Mouse (Mus musculus) testis, postnatal 14 days (tissue): Measurements from ENCODE around the gene Myom3.

Source experiments
- DNase-seq: peaks from one replicate; pipeline ENCODE4 v3.0.0; 2021; ENCODE audit warnings: low spot score

Gene Myom3

DNA sequence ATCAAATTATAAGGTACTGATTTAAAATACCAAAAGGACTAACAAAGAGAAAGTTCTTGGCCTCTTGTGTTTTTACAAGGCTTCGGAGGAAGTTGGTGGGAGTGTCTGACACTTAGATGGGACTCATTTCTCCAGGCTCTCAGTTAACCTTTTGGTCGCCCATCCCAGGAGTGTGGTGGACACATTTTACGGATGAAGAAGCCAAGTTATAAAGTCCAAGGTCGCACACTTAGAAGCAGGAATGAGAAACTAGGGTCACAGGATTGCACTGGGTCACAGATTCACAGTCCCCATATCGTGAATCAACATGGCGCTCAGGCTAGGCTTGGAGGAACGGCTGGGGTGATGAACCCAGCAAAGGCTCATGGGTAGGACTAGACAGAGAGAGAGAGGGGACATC is 2.1 kb downstream of the Myom3 start:
- no peak for DNase-seq

DNA sequence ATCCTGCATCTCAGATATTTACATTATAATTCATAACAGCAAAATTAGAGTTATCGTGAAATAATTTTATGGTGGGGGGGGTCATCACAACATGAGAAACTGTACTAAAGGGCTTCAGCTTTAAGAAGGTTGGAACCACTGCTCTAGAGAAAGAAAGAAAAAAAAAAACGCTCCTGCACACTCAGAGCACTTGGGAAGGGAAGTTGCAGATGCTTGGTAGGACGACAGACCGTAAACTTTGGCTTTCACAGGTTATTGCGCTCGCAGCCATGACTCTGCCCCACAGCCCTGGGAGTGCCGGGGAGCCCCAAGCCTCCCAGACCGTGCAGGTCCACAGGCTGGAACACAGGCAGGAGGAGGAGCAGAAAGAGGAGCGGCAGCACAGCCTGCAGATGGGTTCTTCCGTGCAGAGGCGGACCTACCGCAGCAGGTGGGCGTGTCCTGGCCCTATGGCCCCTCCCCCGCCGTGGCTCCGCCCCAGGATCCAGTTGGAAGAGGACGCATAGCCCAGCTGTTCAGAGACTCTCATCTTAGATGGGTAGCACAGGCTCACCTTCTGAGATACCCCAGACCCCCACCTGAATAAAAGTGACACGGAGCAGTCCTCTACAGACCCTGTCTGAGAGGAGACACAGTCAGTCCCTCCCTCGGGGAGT is 2.9 kb downstream of the Myom3 start:
- DNase-seq: peak; percentile 68

DNA sequence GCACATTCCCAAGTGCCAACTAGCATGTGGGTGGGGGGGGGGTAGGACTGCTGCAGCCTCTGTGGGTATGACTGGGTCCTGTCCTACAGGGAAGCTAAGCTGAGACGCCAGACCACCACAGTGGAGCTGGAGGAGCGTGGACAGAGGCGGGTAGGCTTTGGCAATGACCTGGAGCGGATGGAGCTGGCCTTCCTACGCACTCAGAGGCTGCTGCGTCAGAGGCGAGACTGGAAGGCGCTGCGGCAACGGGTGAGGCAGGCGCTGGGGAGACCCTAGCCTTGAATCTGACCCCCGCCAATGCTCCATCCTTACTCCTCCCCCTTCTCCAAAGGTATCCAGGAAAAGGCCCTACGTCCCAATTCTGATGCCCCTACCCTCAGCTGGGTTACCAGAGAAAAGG is 5.2 kb downstream of the Myom3 start:
- DNase-seq: no peak

DNA sequence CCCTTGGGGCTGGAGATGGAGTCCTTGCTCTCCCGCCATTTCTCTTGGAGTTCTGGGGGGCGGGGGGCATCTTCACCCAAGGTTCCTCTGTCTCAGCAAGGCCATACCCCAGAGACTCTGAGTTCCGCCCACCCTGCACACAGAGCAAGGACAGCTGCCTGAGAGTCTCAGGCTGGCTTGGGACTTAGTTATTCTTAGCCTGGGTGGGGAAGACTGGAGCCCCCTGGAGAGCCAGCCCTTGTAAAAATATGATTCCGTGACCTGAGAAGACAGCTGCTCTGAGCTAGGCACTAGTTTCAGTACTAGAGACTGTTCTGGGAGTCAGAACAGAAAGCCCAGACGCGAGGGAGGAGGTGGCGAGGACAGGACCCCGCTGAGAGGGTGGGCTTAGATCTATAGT is 6.2 kb downstream of the Myom3 start:
- DNase-seq: no peak

DNA sequence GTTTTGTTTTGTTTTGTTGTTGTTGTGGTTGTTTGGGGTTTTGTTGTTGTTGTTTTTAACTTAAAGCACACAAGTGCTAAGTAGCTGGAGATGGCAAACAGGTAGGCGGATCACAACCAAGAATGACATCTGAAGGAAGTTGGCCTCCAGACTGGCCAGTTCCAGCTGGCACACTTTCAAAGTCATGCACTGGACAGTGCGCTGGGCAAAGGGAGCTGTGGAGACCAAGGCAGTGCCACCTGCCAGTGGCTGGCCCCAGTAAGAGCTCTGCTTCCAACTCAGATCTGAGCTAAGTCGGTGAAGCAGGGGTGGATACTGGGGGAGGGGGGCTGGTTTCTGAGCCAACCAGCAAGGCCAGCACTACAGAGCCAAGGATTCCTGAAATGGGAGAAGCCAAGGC is 7.5 kb downstream of the Myom3 start:
- DNase-seq: no peak

DNA sequence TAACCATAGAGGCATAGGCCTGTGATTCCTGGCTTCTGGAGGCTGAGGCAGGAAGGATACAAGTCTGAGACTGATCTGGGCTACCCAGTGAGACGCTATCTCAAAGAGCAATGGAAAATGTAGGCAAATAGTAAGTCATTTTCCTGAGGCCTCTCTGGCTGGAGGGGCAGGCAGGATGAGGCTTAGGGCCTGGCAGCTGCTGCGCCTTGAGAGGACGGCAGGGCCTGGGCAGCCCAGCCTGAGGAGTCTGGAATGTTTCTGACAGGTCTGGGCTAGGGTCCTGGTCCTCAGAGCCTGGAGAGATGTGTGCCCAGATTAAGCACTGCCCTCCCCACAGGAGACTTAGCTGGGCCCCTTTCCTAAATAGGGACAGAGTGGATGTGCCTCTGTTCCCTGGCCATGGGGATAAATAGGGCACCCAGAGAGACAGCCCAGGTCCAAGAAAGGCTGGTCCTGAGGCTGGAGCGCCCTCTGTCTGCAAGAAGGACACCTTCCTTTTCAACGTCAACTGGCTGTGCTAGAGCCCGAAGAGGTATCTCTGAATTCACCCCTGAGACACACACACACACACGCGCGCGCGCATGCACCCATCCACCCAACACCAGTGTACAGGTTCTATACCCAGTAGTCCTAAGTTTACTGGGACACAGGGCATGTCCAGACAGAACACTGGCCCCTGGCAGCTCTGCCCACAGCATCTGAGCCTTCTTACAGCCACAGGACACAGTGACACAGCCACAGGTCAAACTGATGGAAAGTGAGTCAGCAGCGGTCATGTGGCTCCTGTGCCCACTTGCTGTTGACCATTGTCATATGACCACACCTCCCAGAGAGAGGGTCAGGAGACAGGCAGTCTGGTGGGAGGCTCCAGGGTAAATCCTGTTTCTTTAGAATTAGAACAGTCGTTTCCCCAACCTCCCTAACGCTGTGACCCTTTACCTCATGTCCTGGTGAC is 9.3 kb downstream of the Myom3 start:
- DNase-seq: no peak

DNA sequence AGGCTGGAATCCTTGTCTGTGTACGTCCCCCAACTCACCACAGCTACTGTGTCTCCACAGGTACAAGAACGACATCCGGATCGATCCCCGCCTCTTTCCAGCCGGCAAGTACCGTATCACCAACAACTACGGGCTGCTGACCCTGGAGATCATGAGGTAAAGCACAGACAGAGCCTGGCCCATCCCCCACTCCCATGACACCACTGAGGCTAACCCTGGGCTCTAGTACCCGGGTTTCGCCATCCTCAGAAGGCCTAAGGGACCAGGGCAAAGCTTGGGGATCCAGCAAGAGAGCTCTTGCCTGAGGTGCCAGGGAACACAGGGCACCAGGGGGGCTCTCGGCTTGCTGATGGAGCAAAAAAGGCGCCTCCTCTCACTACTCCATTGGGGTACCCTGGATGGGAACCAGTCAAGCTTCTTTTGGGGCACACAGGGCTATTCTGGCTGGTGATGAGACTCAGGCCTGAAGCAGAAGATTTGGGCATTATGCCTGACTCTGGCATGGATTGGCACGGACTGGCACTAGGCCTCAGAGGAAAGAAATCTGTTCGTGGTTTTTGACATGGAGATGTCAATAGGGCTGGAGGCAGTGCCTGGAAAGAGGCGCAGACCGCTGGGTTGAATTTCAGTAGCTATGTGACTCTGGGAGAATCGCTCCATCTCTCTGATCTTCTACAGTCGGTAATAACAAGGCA is 11.2 kb downstream of the Myom3 start:
- no peak for DNase-seq

DNA sequence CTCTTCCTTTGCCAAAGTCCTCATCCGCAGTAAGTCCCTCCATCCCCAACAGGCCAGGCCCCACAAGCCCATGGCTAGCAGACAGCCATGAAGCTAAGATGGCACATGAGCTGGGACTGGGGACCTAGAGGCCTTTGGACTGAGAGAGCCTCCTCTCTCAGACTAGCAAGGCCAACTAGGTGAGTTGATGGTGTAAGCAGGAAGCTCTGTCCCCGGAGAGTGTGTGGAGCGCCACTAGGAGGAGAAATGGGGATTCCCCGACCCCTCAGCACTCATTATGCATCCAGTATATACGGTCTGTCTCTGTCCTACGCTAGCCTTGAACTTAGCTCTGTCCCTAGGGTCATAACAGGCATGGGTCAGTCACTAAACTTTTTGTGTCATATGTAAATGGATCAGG is 12.1 kb downstream of the Myom3 start:
- DNase-seq: no peak

DNA sequence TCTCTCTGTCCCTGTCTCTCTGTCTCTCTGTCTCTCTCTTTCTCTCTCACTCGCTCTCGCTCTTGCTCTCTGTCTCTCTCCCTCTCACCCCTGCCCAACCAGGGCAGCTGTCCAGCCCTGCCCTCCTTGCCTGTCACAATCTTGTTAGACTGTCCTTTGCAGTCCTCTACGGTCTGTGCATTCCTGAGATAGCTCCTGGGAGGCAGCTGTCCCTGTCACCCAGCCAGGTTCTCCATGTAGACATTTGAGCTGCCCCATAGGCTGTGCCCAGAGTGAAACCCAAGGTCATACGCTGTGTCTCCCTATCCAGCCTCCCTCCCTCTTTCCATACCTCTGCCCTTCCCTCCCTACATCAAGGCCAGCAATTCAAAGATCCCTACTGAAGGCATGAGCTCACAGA is 13.2 kb downstream of the Myom3 start:
- DNase-seq: no peak

DNA sequence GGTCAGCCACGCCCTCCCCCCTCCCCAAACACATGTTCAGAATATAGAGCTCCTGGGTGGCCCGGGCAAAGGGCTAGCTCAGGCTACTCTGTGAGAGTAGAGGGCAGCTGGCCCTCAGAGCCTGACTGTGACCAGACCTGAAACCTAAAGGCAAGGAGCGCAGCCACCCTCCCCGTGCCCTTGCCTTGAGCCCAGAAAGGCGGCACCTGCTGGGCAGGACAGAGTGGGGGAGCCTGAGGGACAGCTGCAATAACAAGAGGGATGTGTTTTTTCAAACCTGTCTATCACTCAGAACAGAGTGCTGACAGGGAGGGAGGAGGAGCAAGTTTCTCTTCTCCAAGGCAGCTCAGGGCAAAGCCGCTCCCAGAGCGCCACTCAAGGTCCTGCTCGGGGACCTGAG is 15.0 kb downstream of the Myom3 start:
- no peak for DNase-seq

DNA sequence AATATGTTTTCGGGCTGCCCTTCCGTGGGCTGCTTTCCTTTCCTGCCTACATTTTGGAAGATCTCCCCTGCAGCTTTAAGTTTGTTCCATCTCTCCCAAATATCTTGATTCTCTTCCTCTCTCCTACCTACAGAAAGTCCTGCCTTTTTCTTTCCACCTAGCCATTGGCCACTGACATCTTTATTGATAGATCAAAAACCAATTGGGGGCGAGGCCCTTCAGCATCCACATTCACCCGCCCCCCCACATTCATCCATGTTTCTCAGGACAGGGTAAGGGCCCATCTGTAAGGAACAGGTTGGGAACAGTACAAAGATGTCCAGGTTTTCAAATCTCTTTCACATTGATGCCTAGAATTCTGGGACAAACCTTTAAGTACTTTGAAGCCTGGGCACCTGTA is 17.3 kb downstream of the Myom3 start:
- no peak for DNase-seq

DNA sequence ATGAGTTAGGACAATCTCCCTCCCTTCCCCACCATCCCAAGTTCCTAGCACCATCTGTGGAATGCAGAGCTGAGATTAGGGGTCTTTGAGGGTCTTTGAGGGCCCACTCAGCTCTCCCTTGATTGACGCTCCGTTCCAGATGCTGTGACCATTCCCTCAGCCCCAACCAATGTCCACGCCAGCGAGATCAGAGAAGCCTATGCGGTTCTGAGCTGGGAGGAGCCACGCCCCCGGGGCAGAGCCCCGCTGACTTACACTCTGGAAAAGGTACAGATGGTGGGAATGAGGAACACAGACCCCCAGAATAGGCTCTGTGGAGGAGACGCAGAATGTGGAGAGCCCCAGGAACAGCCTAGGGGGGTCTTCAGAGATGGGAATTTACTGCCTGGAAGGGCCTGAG is 20.1 kb downstream of the Myom3 start:
- no peak for DNase-seq

DNA sequence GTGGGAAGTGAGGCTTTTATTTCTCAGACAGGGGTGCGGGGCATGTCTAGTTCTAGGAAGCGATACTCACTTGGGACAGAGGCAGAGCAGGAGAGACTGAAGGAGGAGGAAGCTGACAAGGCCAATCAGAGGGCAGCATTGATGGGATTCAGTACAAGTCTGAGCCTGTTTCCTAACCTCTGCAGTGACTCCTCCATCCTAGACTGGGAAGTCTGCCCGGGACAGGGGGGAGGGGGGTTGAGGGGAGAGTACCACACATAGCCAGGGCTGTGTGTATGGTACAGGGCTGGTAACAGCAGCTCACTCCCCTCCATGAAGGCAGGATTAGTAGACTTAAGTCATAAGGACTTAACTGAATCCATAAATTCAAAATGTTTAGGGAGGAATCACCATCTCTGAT is 20.7 kb downstream of the Myom3 start:
- DNase-seq: no peak

DNA sequence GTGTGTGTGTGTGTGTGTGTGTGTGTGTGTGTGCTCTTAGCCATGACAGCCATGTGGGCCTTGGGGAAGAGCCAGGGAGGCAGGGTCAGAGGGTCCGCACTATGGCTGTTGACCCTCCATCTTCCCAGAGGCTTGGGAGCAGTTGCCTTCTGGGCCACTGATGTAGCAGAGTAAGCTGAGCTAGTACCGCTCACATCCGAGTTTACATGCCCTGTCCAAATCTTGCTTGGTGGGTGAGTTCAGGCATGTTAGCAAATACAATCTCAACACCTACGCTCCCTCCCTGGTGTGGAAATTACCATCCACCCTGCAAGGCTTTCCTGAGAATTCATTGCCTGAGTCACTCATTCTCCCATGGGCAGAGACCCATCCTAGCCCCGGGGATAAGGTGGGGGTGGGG is 21.8 kb downstream of the Myom3 start:
- DNase-seq: no peak

DNA sequence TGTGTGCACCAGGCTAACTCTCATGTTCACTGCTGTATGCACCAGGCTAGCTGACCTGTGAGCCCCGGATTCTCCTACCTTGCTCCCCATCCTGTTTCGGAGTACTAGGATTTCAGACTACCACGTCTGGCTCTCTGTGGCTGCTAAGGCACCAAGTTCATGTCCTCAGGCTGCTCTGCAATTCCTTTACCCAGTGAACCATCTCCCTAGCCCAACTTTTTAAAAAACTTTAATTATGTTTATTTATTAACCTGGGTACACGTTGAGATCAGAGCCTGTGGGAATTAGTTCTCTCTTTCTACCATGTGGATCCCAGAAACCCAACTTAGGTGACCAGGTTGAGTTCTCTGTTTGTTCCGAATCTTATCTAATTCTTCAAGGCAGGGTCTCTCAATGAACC is 27.1 kb downstream of the Myom3 start:
- no peak for DNase-seq

DNA sequence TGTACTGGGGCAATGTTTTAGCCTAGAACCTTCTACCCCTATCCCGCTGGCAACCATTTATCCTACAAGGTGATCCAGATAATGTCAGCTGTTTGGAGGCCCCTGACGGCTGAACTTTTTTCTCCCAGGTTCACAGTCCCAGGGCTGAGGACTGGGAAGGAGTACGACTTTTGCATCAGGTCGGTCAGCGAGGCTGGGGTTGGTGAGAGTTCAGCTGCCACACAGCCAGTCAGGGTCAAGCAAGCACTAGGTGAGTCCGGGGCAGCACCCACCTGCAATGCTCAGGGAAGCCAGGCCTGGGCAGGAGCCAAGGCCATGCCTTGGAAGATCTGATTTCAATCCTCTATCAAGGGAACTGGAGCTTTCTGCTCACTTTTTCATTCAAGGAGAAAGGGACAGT is 27.8 kb downstream of the Myom3 start:
- DNase-seq: no peak

DNA sequence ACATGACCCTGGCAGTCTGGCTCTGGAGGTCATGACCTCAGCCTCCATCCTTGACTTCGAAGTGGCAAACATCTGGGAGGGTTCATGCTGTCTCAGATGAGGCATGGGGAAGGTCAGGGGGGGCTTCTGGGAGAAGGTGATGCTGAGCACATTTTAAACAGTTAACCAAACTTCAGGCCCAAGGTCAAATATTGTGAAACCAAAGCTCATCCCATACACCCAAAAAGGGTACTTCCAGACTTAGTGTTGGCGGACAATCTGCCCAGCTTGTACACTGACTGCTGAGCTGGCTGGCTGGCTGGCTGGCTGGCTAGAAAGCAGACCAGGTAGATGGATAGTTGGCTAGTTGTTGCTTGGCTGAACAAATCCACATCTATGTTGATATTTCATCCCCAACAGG is 29.6 kb downstream of the Myom3 start:
- DNase-seq: no peak

DNA sequence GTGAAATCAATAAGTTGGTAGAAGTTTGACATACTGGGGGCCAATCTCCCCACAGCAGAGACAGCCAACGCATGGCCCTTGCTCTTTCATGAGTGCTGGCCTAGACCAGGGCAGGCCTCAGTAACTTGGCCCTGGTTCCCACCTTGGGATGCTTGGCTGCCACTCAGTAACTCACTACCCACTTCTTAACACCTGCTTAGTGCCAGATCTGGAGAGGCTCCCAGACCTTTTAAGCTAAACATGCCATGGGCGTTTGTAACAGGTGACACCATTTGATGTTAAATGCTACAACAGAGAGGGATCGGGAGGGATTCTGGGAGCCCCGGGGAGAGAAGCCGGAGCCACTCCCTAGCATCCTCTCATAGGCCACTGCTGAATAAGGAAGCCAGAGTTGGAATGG is 33.3 kb downstream of the Myom3 start:
- no peak for DNase-seq

DNA sequence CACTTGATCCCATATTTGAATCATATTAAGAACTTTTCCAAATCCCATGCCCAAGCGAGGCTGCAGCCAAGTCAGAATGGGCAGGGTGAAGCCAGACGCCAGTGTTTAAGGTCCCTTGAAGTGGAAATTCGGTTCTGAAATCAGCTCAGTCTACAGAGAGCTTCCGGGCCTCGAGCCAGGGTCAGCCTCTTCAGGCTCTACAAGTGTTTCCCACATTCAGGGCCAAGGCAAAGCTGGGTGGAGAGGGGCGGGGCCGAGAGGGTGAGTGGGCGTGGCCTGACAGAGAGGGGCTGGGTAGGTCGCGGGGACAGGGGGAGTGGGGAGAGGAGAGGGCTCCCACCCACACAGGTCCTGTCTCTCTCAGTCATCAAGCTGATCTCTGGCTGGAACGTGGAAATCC is 38.4 kb downstream of the Myom3 start:
- DNase-seq: peak; percentile 46

DNA sequence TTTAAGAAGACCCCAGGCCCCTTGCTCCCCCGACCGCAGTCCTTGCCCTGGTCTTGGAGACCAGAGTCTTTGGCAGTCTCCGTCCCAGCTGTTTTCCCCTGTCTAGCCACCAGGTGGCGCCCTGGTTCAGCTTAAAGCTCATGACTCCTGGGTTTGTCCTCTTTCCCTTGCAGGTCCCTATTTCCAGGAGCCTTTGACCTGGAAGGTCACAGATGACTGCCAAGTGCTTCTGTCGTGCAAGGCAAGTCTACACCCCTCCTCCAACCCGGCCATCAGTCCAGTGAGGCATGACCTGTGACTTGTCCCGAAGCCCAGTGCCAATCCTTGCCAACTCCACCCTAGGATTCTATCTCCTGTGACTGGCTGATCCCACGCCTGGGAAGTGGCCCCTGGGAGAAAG is 42.0 kb downstream of the Myom3 start:
- DNase-seq: peak; percentile 84

DNA sequence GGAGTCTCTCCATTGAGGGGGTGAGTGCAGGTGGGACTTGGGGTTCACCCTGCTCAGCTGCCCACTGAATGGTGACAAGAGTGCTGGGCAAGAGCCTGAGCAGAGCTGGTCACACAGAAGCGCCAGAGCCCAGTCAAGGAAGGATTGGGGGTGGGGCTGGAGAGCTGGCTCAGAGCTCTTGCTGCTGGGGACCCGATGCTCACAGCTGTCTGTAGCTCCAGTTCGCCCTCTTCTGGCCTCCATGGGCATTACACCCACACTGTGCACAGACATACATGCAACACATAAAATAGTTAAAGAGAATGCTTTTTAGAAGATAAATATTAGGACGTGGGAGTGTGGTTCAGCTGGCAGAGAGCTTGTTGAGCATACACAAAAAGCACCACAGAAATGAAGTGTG is 43.8 kb downstream of the Myom3 start:
- DNase-seq: peak; percentile 43

DNA sequence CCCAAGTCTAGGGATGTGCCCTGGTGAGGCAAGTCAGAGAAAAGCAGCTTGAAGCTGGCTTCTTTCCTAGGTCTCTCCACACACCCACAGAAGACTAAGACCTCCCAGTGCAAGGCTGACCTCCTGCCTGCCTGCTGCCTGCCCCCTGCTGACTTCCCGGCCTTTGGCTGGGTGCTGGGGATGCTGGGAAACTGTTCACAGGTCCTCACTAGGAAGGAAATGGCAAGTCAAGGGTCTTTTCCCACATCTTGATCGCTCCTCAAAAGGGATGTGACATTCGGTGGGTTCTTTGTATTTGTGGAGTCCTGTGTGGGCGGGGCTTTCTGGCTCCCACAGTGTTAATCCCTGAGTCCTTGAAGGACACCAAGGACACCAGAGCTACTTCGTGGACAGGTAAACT is 44.7 kb downstream of the Myom3 start:
- no peak for DNase-seq

DNA sequence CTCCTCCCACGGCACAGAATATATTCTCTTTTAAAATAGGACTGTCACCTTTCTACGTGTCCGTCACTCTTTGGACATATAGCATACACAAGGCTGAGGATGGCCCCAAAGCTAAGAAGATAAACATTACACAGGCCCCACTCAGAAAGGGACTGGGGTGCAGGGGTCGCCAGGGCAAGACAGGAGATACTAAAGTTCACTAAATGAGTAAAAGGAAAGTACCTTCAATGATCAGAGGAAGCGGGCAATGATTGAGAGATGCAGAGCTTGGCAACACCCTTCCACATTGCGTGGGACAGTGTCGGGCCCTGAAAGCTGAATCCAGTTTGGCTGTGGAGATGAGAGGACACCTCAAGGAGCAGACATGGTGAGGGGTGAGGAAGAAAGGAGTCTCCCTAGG is 55.4 kb downstream of the Myom3 start:
- DNase-seq: no peak
